In genomic region chr10:121587371-121587840, GRCm38 (mm10) we compare ENCODE assay signal across 8 mouse cellular contexts. TPM values are rescaled to one million over a fixed set of nuclear protein-coding genes. Genes with fewer than 3 reads are reported as not detected.
DNase-seq lines count a peak whose midpoint lies in the region; ATAC-seq and TF ChIP-seq lines count a peak whose summit lies in the region.

No protein-coding gene starts in this region.

- peak overlapping the region; percentile 95 for H3K9ac ChIP-seq in heart, embryonic 14.5 days (ENCODE audit: low read length)
- H3K9ac ChIP-seq in hindbrain, embryonic 15.5 days = peak overlapping the region; percentile 87
- H3K9ac ChIP-seq in midbrain, embryonic 14.5 days (replicated peaks; ENCODE audit: low read length) = no peak overlapping the region; the same call in 1 of the 2 replicates

- WGBS in heart, embryonic 14.5 days = 59% methylated on average over 6 of the region's 6 CpGs
- WGBS in bone marrow, adult 2 months = 31% methylated on average over 6 of the region's 6 CpGs
- 66% methylated on average over 6 of the region's 6 CpGs for WGBS in hindbrain, embryonic 15.5 days
- WGBS in midbrain, embryonic 14.5 days = 68% methylated on average over 6 of the region's 6 CpGs

- peaks cover 3 to 12% of the 10 kb centered on the region in 2 experiments for H3K4me1 ChIP-seq in heart, embryonic 14.5 days (ENCODE audit: control insufficient read depth in 2 of 2, insufficient read depth in 2 of 2, low read length in 2 of 2)
- peaks cover 3% of the 10 kb centered on the region; the same call in 1 of the 2 replicates for H3K4me1 ChIP-seq in bone marrow, adult 2 months (ENCODE audit: control insufficient read depth, insufficient read depth, low read length)
- H3K4me1 ChIP-seq in hindbrain, embryonic 15.5 days (replicated peaks) = peaks cover 17% of the 10 kb centered on the region
- peaks cover 6% of the 10 kb centered on the region for H3K4me1 ChIP-seq in midbrain, embryonic 14.5 days (ENCODE audit: control insufficient read depth, insufficient read depth, low read length)

- H3K27me3 ChIP-seq in heart, embryonic 14.5 days (ENCODE audit: control insufficient read depth, insufficient read depth, low read length) = no peaks in the 10 kb centered on the region
- H3K27me3 ChIP-seq in hindbrain, embryonic 15.5 days = no peaks in the 10 kb centered on the region
- no peaks in the 10 kb centered on the region for H3K27me3 ChIP-seq in midbrain, embryonic 14.5 days (ENCODE audit: control insufficient read depth, insufficient read depth, low read length)

- no peak for ATAC-seq in heart, embryonic 14.5 days (ENCODE audit: insufficient number of reproducible peaks, insufficient read depth, low FRiP score, low read depth)
- no peak for ATAC-seq in hindbrain, embryonic 15.5 days (ENCODE audit: low FRiP score, low read depth)
- no peak for ATAC-seq in midbrain, embryonic 14.5 days (ENCODE audit: low FRiP score, low TSS enrichment)

- H3K4me3 ChIP-seq in heart, embryonic 14.5 days (ENCODE audit: control insufficient read depth in 1 of 2, insufficient read depth in 1 of 2, low read depth in 1 of 2, low read length in 2 of 2) = peak overlapping the region; percentile 67 to 85
- peak overlapping the region; percentile 87 for H3K4me3 ChIP-seq in bone marrow, adult 2 months (replicated peaks; ENCODE audit: control insufficient read depth, low read depth, low read length)
- H3K4me3 ChIP-seq in hindbrain, embryonic 15.5 days = peak overlapping the region; percentile 96
- H3K4me3 ChIP-seq in midbrain, embryonic 14.5 days (replicated peaks; ENCODE audit: low read depth, low read length) = peak overlapping the region; percentile 79

- H3K27ac ChIP-seq in heart, embryonic 14.5 days (replicated peaks in 1 of 2; ENCODE audit: control insufficient read depth in 1 of 2, insufficient read depth in 1 of 2, low read depth in 2 of 2, low read length in 2 of 2) = peak overlapping the region in 1 of 2 experiments; percentile 85; a peak in 3 of 4 replicates
- no peak overlapping the region for H3K27ac ChIP-seq in bone marrow, adult 2 months (ENCODE audit: control insufficient read depth, insufficient read depth, low read depth, low read length, poor library complexity)
- H3K27ac ChIP-seq in hindbrain, embryonic 15.5 days (replicated peaks) = peak overlapping the region; percentile 83
- no peak overlapping the region for H3K27ac ChIP-seq in midbrain, embryonic 14.5 days (replicated peaks; ENCODE audit: low read depth, low read length)

- DNase-seq in heart, adult 11 months = no peak
- DNase-seq in midbrain, embryonic 14.5 days = no peak
- DNase-seq in left cerebral cortex, postnatal 10 days (ENCODE audit: extremely low spot score in 1 of 2, low spot score in 2 of 2) = no peak
- DNase-seq in layer of hippocampus, postnatal 25 days (ENCODE audit: extremely low spot score in 1 of 2, low spot score in 1 of 2) = no peak
- no peak for DNase-seq in gastrocnemius, postnatal 4 days (ENCODE audit: low spot score in 2 of 2)

- TF ChIP-seq POLR2A in bone marrow, adult 2 months (IDR thresholded peaks at IDR 0.05; ENCODE audit: borderline replicate concordance, control insufficient read depth, low read depth, low read length) = no peak

- H3K36me3 ChIP-seq in heart, embryonic 14.5 days (ENCODE audit: control insufficient read depth, insufficient read depth, low read length) = peaks cover 54% of the 10 kb centered on the region
- peaks cover 16% of the 10 kb centered on the region for H3K36me3 ChIP-seq in hindbrain, embryonic 15.5 days
- H3K36me3 ChIP-seq in midbrain, embryonic 14.5 days (ENCODE audit: control insufficient read depth, insufficient read depth, low read length) = peaks cover 31% of the 10 kb centered on the region

- H3K4me2 ChIP-seq in heart, embryonic 14.5 days (ENCODE audit: low read length) = peak overlapping the region; percentile 89
- H3K4me2 ChIP-seq in hindbrain, embryonic 15.5 days = peak overlapping the region; percentile 88
- H3K4me2 ChIP-seq in midbrain, embryonic 14.5 days (ENCODE audit: low read length) = peak overlapping the region; percentile 91

- no peak for TF ChIP-seq CTCF in bone marrow, adult 2 months (IDR thresholded peaks at IDR 0.05; ENCODE audit: control insufficient read depth, insufficient read depth, low read length)

- no peaks in the 10 kb centered on the region for H3K9me3 ChIP-seq in heart, embryonic 14.5 days (ENCODE audit: control insufficient read depth, low read length)
- H3K9me3 ChIP-seq in hindbrain, embryonic 15.5 days = no peaks in the 10 kb centered on the region
- H3K9me3 ChIP-seq in midbrain, embryonic 14.5 days (ENCODE audit: control insufficient read depth, low read length) = no peaks in the 10 kb centered on the region

- intact Hi-C loops in left cerebral cortex, postnatal 10 days (cut with DNase I) = no loop called here

RNA-seq across cellular contexts. Expression of gene Tbk1, which starts 0.8 kb away (rescaled TPM):
- polyA plus RNA-seq in heart, embryonic 14.5 days (2014; fragmentation: Nextera tagmentation; extraction: Ambion mirVana) = 24.7 and 26.4 TPM in 2 replicates
- 11.2 and 31.3 TPM in 2 replicates for polyA plus RNA-seq in bone marrow, adult 2 months (2011; ENCODE audit: insufficient read depth, insufficient read length, low replicate concordance, missing spikeins)
- 27.3 and 28.4 TPM in 2 replicates for polyA plus RNA-seq in hindbrain, embryonic 15.5 days (2015; fragmentation: Nextera tagmentation; extraction: Ambion mirVana)
- 27.0 and 36.2 TPM in 2 replicates for polyA plus RNA-seq in midbrain, embryonic 14.5 days (2014; fragmentation: Nextera tagmentation; extraction: Ambion mirVana)
- total RNA-seq in left cerebral cortex, postnatal 10 days (2021) = 10 to 100 TPM; 38.2 to 41.2 TPM
- 10 to 100 TPM; 47.6 to 50.8 TPM for total RNA-seq in layer of hippocampus, postnatal 25 days (2021)
- 10 to 100 TPM; 20.7 to 24.8 TPM for total RNA-seq in gastrocnemius, postnatal 4 days (2021)

RNA-seq across cellular contexts. Expression of gene Xpot, which starts 38.7 kb away (rescaled TPM):
- 28.7 and 38.4 TPM in 2 replicates for polyA plus RNA-seq in heart, embryonic 14.5 days (2014; fragmentation: Nextera tagmentation; extraction: Ambion mirVana)
- 18.5 and 24.4 TPM in 2 replicates for polyA plus RNA-seq in bone marrow, adult 2 months (2011; ENCODE audit: insufficient read depth, insufficient read length, low replicate concordance, missing spikeins)
- polyA plus RNA-seq in hindbrain, embryonic 15.5 days (2015; fragmentation: Nextera tagmentation; extraction: Ambion mirVana) = 30.2 and 31.4 TPM in 2 replicates
- 24.2 and 35.3 TPM in 2 replicates for polyA plus RNA-seq in midbrain, embryonic 14.5 days (2014; fragmentation: Nextera tagmentation; extraction: Ambion mirVana)
- total RNA-seq in left cerebral cortex, postnatal 10 days (2021) = 10 to 100 TPM; 65.9 to 70.9 TPM
- total RNA-seq in layer of hippocampus, postnatal 25 days (2021) = 10 to 100 TPM; 61.2 to 69.0 TPM
- 10 to 100 TPM; 36.0 to 45.6 TPM for total RNA-seq in gastrocnemius, postnatal 4 days (2021)

RNA-seq across cellular contexts. Expression of gene D930020B18Rik, which starts 54.0 kb away (rescaled TPM):
- polyA plus RNA-seq in heart, embryonic 14.5 days (2014; fragmentation: Nextera tagmentation; extraction: Ambion mirVana) = not detected in 2 replicates
- not detected in 2 replicates for polyA plus RNA-seq in bone marrow, adult 2 months (2011; ENCODE audit: insufficient read depth, insufficient read length, low replicate concordance, missing spikeins)
- polyA plus RNA-seq in hindbrain, embryonic 15.5 days (2015; fragmentation: Nextera tagmentation; extraction: Ambion mirVana) = 0.21 and 0.24 TPM in 2 replicates
- polyA plus RNA-seq in midbrain, embryonic 14.5 days (2014; fragmentation: Nextera tagmentation; extraction: Ambion mirVana) = 0.20 and 0.22 TPM in 2 replicates
- total RNA-seq in left cerebral cortex, postnatal 10 days (2021) = under 1 TPM; 0.30 to 0.39 TPM
- under 1 TPM; 0.27 to 0.52 TPM for total RNA-seq in layer of hippocampus, postnatal 25 days (2021)
- total RNA-seq in gastrocnemius, postnatal 4 days (2021) = not detected
